Mouse (Mus musculus) kidney, postnatal 0 days (tissue): ENCODE results near the gene Camk1d. TPM values are rescaled to one million over a fixed set of nuclear protein-coding genes. Genes with fewer than 3 reads are reported as not detected.

Experiments used
- ATAC-seq: fragments of 200-750 bp; cut with Nextera tagmentation; replicated peaks from 2 replicates; pipeline ENCODE4 v1.8.0; 2017; ENCODE audit warnings: low read depth, moderate number of reproducible peaks, moderate TSS enrichment, moderate library complexity; ENCODE audit not compliant: low FRiP score
- DNase-seq: peaks from one replicate; pipeline ENCODE4 v3.0.0-alpha.2; 2016; ENCODE audit warnings: low spot score
- H3K27ac ChIP-seq: fragments of 300-500 bp; sonication (generic); 2 replicates; pipeline ENCODE4 v1.5.1; 2014; ENCODE audit warnings: mild to moderate bottlenecking
- H3K27me3 ChIP-seq: fragments of 300-500 bp; sonication (generic); 2 replicates; pipeline ENCODE4 v1.6.1; 2014; ENCODE audit warnings: low read length, mixed read lengths; ENCODE audit not compliant: insufficient read depth
- H3K36me3 ChIP-seq: fragments of 300-500 bp; sonication (generic); 2 replicates; pipeline ENCODE4 v1.6.1; 2014; ENCODE audit warnings: low read length, mixed read lengths; ENCODE audit not compliant: insufficient read depth
- H3K4me1 ChIP-seq: fragments of 300-500 bp; sonication (generic); replicated peaks from 2 replicates; pipeline ENCODE4 v1.6.1; 2014; ENCODE audit warnings: antibody characterized with exemption, low read length, mixed read lengths; ENCODE audit not compliant: insufficient read depth
- H3K4me2 ChIP-seq: fragments of 300-500 bp; sonication (generic); 2 replicates; pipeline ENCODE4 v1.6.1; 2014; ENCODE audit warnings: mild to moderate bottlenecking, low read length, moderate library complexity, mixed read lengths
- H3K4me3 ChIP-seq: fragments of 300-500 bp; sonication (generic); replicated peaks from 2 replicates; pipeline ENCODE4 v1.5.1; 2014; ENCODE audit warnings: low read depth, low read length
- H3K9ac ChIP-seq: fragments of 300-500 bp; sonication (generic); 2 replicates; pipeline ENCODE4 v1.6.1; 2014; ENCODE audit warnings: low read depth, low read length
- H3K9me3 ChIP-seq: fragments of 300-500 bp; sonication (generic); replicated peaks from 2 replicates; pipeline ENCODE4 v1.6.1; 2016; ENCODE audit warnings: low read length, inconsistent platforms, mixed read lengths
- CTCF ChIP-seq: IDR thresholded peaks from 2 replicates; pipeline ENCODE4 v1.5.1; 2016; ENCODE audit warnings: antibody characterized with exemption, low read depth, mild to moderate bottlenecking, moderate library complexity
- WGBS: fragments of 180-500 bp; shearing (Covaris S2); extraction: QIAGEN DNeasy Blood & Tissue Kit; methylation state at CpG from one replicate; pipeline ENCODE4 v1.1.7; 2014; 5-methylcytosine and 5-hydroxymethylcytosine counted together
- polyA plus RNA-seq: library from polyadenylated mRNA; unstranded; fragments of >200 nt; fragmentation: Nextera tagmentation; extraction: Ambion mirVana; gene quantifications from 2 replicates; pipeline ENCODE4 v1.2.1, GENCODE M21; 2015

Gene Camk1d
- polyA plus RNA-seq, 1 experiment from 2014 or later: 1.5 TPM

DNA sequence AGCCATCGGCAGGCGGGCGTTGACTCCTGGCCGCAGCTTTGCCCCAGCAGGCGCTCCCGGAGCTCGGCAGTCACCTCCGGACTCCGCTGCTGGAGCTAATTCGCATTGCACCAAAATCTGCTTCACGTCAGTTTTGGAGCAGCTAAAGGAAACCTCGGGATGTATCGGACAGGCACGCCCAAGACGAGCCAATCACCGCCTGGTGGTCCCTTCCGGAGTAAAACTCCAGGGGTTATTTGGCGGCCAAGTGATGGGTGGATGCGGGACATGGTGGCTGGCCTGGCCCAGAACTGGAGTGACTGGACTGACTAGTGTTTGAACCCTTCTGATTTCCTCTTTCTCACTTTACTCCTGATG lies 717 bp upstream of the Camk1d start:
- Histone ChIP-seq H3K27ac (no peak overlapping the region), H3K36me3 (no peaks in the 10 kb centered on the region), H3K4me3 (peak overlapping the region; percentile 60), H3K4me1 (peaks cover 2% of the 10 kb centered on the region; the same call in 1 of the 2 replicates), H3K27me3 (0 out of 2 replicates have a peak, but pooled peaks cover 13% of the 10 kb centered on the region), H3K9me3 (no peaks in the 10 kb centered on the region), H3K9ac (no peak overlapping the region), H3K4me2 (peak overlapping the region; percentile 98)
- no peak for TF ChIP-seq CTCF
- ATAC-seq (no peak; the same call in 1 of the 2 replicates), DNase-seq (no peak)
- 1% methylated on average over 19 of the region's 19 CpGs for WGBS

GRCm38 (mm10) chr2:5713325-5714210 lies 747 bp downstream of the Camk1d start:
- H3K27ac ChIP-seq: no peak overlapping the region
- TF ChIP-seq CTCF: no peak
- no peaks in the 10 kb centered on the region for H3K9me3 ChIP-seq
- 0 out of 2 replicates have a peak, but pooled peaks cover 13% of the 10 kb centered on the region for H3K27me3 ChIP-seq
- under 1% methylated on average over 45 of the region's 49 CpGs for WGBS
- H3K36me3 ChIP-seq: no peaks in the 10 kb centered on the region
- DNase-seq: peak; percentile 41
- ATAC-seq: no peak
- H3K9ac ChIP-seq: peak overlapping the region; percentile 19; the same call in 1 of the 2 replicates
- peak overlapping the region; percentile 98 for H3K4me2 ChIP-seq
- peak overlapping the region; percentile 60 for H3K4me3 ChIP-seq
- H3K4me1 ChIP-seq: peaks cover 2% of the 10 kb centered on the region; the same call in 1 of the 2 replicates

DNA sequence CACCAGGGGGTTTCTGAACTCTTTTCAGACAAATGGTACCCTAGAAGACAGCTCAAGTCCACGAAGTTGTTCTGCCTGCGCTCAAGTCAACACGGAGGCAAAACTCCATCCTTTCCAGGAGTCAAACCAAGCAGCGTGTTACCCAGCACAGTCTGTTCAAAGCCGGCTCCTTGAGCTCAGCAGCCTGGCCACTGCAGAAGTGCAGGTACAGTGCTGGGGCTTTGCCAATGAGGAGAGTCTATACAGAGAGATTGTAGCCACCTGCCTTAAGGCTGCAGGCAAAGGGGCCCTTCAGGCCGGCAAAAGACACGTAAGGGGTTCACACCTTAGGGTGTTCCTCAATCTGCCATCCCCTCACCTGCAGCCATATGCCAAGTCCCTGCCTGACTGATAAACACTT lies 2.1 kb downstream of the Camk1d start:
- H3K36me3 ChIP-seq: no peaks in the 10 kb centered on the region
- no peak overlapping the region for H3K4me3 ChIP-seq
- DNase-seq (no peak), ATAC-seq (no peak)
- no peaks in the 10 kb centered on the region for H3K9me3 ChIP-seq
- H3K4me2 ChIP-seq: no peak overlapping the region
- WGBS: 67% methylated on average over 7 of the region's 7 CpGs
- 0 out of 2 replicates have a peak, but pooled peaks cover 13% of the 10 kb centered on the region for H3K27me3 ChIP-seq
- H3K27ac ChIP-seq: no peak overlapping the region
- peaks cover 2% of the 10 kb centered on the region; the same call in 1 of the 2 replicates for H3K4me1 ChIP-seq
- no peak overlapping the region for H3K9ac ChIP-seq
- TF ChIP-seq CTCF: no peak

- no peaks in the 10 kb centered on the region for H3K9me3 ChIP-seq
- ATAC-seq (no peak), DNase-seq (no peak)
- TF ChIP-seq CTCF: no peak
- WGBS: 94% methylated on average over 4 of the region's 4 CpGs
- H3K9ac ChIP-seq: no peak overlapping the region
- H3K27ac ChIP-seq: no peak overlapping the region
- no peak overlapping the region for H3K4me3 ChIP-seq
- no peaks in the 10 kb centered on the region for H3K36me3 ChIP-seq
- H3K27me3 ChIP-seq: 0 out of 2 replicates have a peak, but pooled peaks cover 13% of the 10 kb centered on the region
- H3K4me1 ChIP-seq: peaks cover 2% of the 10 kb centered on the region; the same call in 1 of the 2 replicates
- no peak overlapping the region for H3K4me2 ChIP-seq
Observed at GRCm38 (mm10) chr2:5709911-5710310, 4.4 kb downstream of the Camk1d start.

- H3K9me3 ChIP-seq: no peaks in the 10 kb centered on the region
- no peaks in the 10 kb centered on the region for H3K4me1 ChIP-seq
- 71% methylated on average over 10 of the region's 10 CpGs for WGBS
- no peak for DNase-seq
- H3K27ac ChIP-seq: no peak overlapping the region
- ATAC-seq: no peak
- no peak for TF ChIP-seq CTCF
- no peaks in the 10 kb centered on the region for H3K36me3 ChIP-seq
- H3K4me3 ChIP-seq: no peak overlapping the region
- H3K27me3 ChIP-seq: 0 out of 2 replicates have a peak, but pooled peaks cover 9% of the 10 kb centered on the region
- H3K4me2 ChIP-seq: no peak overlapping the region
- no peak overlapping the region for H3K9ac ChIP-seq
Observed at GRCm38 (mm10) chr2:5707871-5708733, 6.2 kb downstream of the Camk1d start.

GRCm38 (mm10) chr2:5706618-5707017 lies 7.7 kb downstream of the Camk1d start:
- TF ChIP-seq CTCF: peak; percentile 17; the same call in 1 of the 2 replicates
- Histone ChIP-seq H3K27me3 (no peaks in the 10 kb centered on the region), H3K4me3 (no peak overlapping the region), H3K4me2 (no peak overlapping the region), H3K36me3 (no peaks in the 10 kb centered on the region), H3K9ac (no peak overlapping the region), H3K4me1 (no peaks in the 10 kb centered on the region), H3K9me3 (no peaks in the 10 kb centered on the region), H3K27ac (no peak overlapping the region)
- no peak for ATAC-seq
- DNase-seq: no peak
- WGBS: 73% methylated on average over 4 of the region's 4 CpGs
